Mouse (Mus musculus) neutrophil, adult 65 days (primary cell): Measurements from ENCODE around the gene Btbd35f30. TPM values are rescaled to one million over a fixed set of nuclear protein-coding genes. Genes with fewer than 3 reads are reported as not detected.

ENCODE experiments used
- total RNA-seq: library from RNA; stranded (reverse); gene quantifications from 2 replicates; pipeline ENCODE4 v1.2.4, GENCODE M21; 2023

The Btbd35f30 gene
- not detected in 2 replicates for total RNA-seq

DNA sequence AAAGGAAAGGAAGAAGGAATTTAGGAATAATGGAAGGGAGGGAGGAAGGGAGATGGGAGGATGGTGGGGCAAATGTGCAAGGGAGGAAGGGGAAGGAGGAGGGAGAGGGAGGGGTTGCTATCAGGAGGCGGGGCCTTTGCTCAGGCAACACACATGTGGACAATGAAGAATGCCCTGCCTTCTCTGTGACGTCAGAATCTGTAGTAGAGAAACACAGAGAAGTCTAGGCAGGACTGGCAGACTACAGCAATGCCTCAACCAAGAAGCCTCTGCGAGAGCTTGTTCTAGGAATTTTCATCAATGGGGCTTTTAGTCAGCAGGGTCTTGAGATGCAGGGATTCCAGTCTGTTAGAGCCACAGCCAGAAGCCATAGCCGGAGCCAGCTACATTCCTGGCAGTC, at the start of gene Btbd35f30:
Btbd35f30 (plus strand) TSS at position 301 of the 400 bp plus-strand sequence.

DNA sequence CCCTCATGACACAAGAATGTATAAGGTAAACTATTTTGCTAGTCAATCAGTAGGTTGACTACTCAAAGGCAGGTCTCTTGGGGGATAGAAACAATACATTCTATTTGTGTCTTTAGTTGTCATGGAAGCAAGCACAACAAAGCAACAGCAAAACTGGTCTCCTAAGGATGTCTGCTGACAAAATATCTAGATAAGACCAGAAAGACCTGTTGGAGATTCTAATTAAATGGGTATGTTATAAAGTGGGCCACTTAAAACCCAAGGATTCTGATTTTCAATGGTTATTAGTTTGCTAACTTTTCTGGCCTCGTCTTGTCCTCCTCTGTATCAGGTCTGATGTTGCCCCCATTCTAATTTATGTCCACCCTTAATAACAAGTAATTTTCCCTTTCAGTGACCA, 47.0 kb downstream of the Btbd35f30 start, which contains the start of gene Gm21789:
Gm21789 (plus strand) TSS at position 301 of the 400 bp plus-strand sequence.

Other genes starting within 250 kb of the Btbd35f30 start
- not detected in 2 replicates for gene Gm5926, start 243.9 kb upstream of the Btbd35f30 start, total RNA-seq
- gene Btbd35f21, start 168.5 kb upstream of the Btbd35f30 start, total RNA-seq, result not detected in 2 replicates
- gene Gm21789, start 47.1 kb downstream of the Btbd35f30 start, total RNA-seq, result not detected in 2 replicates
- gene Btbd35f5, start 79.3 kb downstream of the Btbd35f30 start, total RNA-seq, result not detected in 2 replicates